Mouse (Mus musculus) ZHBTc4 (cell line): ENCODE data around the gene Ceacam13.
A peak's percentile ranks its signal among the peaks of the same experiment; 100 is the strongest.

Experiments used
- DNase-seq: peaks from one replicate; pipeline ENCODE4 v3.0.0-alpha.2; 2011; ENCODE audit warnings: low read depth, low spot score

Gene Ceacam13

GRCm38 (mm10) chr7:18009589-18009988, at the start of gene Ceacam13:
Ceacam13 (plus strand) TSS chr7:18009889.
- no peak for DNase-seq

GRCm38 (mm10) chr7:17971824-17972223, 37.9 kb upstream of the Ceacam13 start, which contains the start of gene Ceacam11:
Ceacam11 (plus strand) TSS chr7:17972124.
- no peak for DNase-seq

- DNase-seq: peak; percentile 72
Observed at GRCm38 (mm10) chr7:18001131-18001530, 8.6 kb upstream of the Ceacam13 start.

GRCm38 (mm10) chr7:18065629-18066028, 55.9 kb downstream of the Ceacam13 start, which contains the start of gene Ceacam12:
Ceacam12 (plus strand) TSS chr7:18065929.
- no peak for DNase-seq
